Mouse (Mus musculus): Measurements from ENCODE around the gene Slc22a26. TPM values are rescaled to one million over a fixed set of nuclear protein-coding genes. Genes with fewer than 3 reads are reported as not detected.
"Not testable (repeated sequence)": the region's sequence is repeated elsewhere in the genome, so short reads cannot be mapped to it uniquely, and the experiment has no call there.

Gene Slc22a26
- not detected in 2 replicates for polyA plus RNA-seq (2014; fragmentation: Nextera tagmentation; extraction: Ambion mirVana)

GRCm38 (mm10) chr19:7802571-7802970, at the start of gene Slc22a26:
TSS of gene Slc22a26 (minus strand) at chr19:7802667.
- WGBS = 73% methylated on average over 1 of the region's 1 CpGs
- Histone ChIP-seq H3K4me3 (ENCODE audit: low read depth, low read length) (no peak within 1 kb of the TSS), H3K27ac (ENCODE audit: low read depth, low read length) (no peak within 1 kb of the TSS), H3K4me1 (replicated peaks; ENCODE audit: control insufficient read depth, insufficient read depth, low read length) (no peaks in the 10 kb centered on the region), H3K9me3 (ENCODE audit: control insufficient read depth, low read length) (no peaks in the 10 kb centered on the region), H3K4me2 (no peak within 1 kb of the TSS), H3K9ac (ENCODE audit: low read depth, low read length) (no peak within 1 kb of the TSS), H3K27me3 (replicated peaks; ENCODE audit: control insufficient read depth, insufficient read depth, low read length) (no peaks in the 10 kb centered on the region), H3K36me3 (ENCODE audit: control insufficient read depth, insufficient read depth, low read length) (no peaks in the 10 kb centered on the region)
- no peak for DNase-seq (ENCODE audit: low spot score)
- no peak for ATAC-seq (replicated peaks; ENCODE audit: low FRiP score)

GRCm38 (mm10) chr19:7829851-7830250, 27.4 kb upstream of the Slc22a26 start:
- DNase-seq (ENCODE audit: low spot score) = no peak
- Histone ChIP-seq H3K4me2 (no peak overlapping the region), H3K4me3 (ENCODE audit: low read depth, low read length) (no peak overlapping the region), H3K27me3 (replicated peaks; ENCODE audit: control insufficient read depth, insufficient read depth, low read length) (no peaks in the 10 kb centered on the region), H3K36me3 (ENCODE audit: control insufficient read depth, insufficient read depth, low read length) (no peaks in the 10 kb centered on the region), H3K9me3 (ENCODE audit: control insufficient read depth, low read length) (no peaks in the 10 kb centered on the region), H3K9ac (ENCODE audit: low read depth, low read length) (no peak overlapping the region), H3K4me1 (replicated peaks; ENCODE audit: control insufficient read depth, insufficient read depth, low read length) (no peaks in the 10 kb centered on the region), H3K27ac (ENCODE audit: low read depth, low read length) (no peak overlapping the region)
- no peak for ATAC-seq (replicated peaks; ENCODE audit: low FRiP score)
- 65% methylated on average over 2 of the region's 2 CpGs for WGBS

GRCm38 (mm10) chr19:7790571-7790970, 11.9 kb downstream of the Slc22a26 start:
- Histone ChIP-seq H3K9me3 (ENCODE audit: control insufficient read depth, low read length) (no peaks in the 10 kb centered on the region), H3K4me3 (ENCODE audit: low read depth, low read length) (no peak overlapping the region), H3K36me3 (ENCODE audit: control insufficient read depth, insufficient read depth, low read length) (no peaks in the 10 kb centered on the region), H3K27ac (ENCODE audit: low read depth, low read length) (no peak overlapping the region), H3K4me1 (replicated peaks; ENCODE audit: control insufficient read depth, insufficient read depth, low read length) (no peaks in the 10 kb centered on the region), H3K27me3 (replicated peaks; ENCODE audit: control insufficient read depth, insufficient read depth, low read length) (no peaks in the 10 kb centered on the region), H3K9ac (ENCODE audit: low read depth, low read length) (no peak overlapping the region), H3K4me2 (no peak overlapping the region)
- WGBS = 74% methylated on average over 1 of the region's 1 CpGs
- no peak for ATAC-seq (replicated peaks; ENCODE audit: low FRiP score)
- no peak for DNase-seq (ENCODE audit: low spot score)

GRCm38 (mm10) chr19:7775306-7775705, 27.2 kb downstream of the Slc22a26 start:
- no peak for DNase-seq (ENCODE audit: low spot score)
- no peaks in the 10 kb centered on the region for H3K9me3 ChIP-seq (ENCODE audit: control insufficient read depth, low read length)
- no peaks in the 10 kb centered on the region for H3K4me1 ChIP-seq (replicated peaks; ENCODE audit: control insufficient read depth, insufficient read depth, low read length)
- H3K27me3 ChIP-seq (replicated peaks; ENCODE audit: control insufficient read depth, insufficient read depth, low read length) = no peaks in the 10 kb centered on the region
- WGBS = 66% methylated on average over 4 of the region's 4 CpGs
- H3K9ac ChIP-seq (ENCODE audit: low read depth, low read length) = no peak overlapping the region
- H3K36me3 ChIP-seq (ENCODE audit: control insufficient read depth, insufficient read depth, low read length) = no peaks in the 10 kb centered on the region
- no peak for ATAC-seq (replicated peaks; ENCODE audit: low FRiP score)
- no peak overlapping the region for H3K4me3 ChIP-seq (ENCODE audit: low read depth, low read length)
- no peak overlapping the region for H3K4me2 ChIP-seq
- H3K27ac ChIP-seq (ENCODE audit: low read depth, low read length) = no peak overlapping the region

- H3K27ac ChIP-seq (ENCODE audit: low read depth, low read length) = no peak overlapping the region
- no peak overlapping the region for H3K4me3 ChIP-seq (ENCODE audit: low read depth, low read length)
- WGBS = 80% methylated on average over 2 of the region's 2 CpGs
- no peak overlapping the region for H3K9ac ChIP-seq (ENCODE audit: low read depth, low read length)
- H3K4me2 ChIP-seq = no peak overlapping the region
- no peaks in the 10 kb centered on the region for H3K9me3 ChIP-seq (ENCODE audit: control insufficient read depth, low read length)
- H3K4me1 ChIP-seq (replicated peaks; ENCODE audit: control insufficient read depth, insufficient read depth, low read length) = no peaks in the 10 kb centered on the region
- DNase-seq (ENCODE audit: low spot score) (no peak), ATAC-seq (replicated peaks; ENCODE audit: low FRiP score) (no peak)
- no peaks in the 10 kb centered on the region for H3K27me3 ChIP-seq (replicated peaks; ENCODE audit: control insufficient read depth, insufficient read depth, low read length)
- no peaks in the 10 kb centered on the region for H3K36me3 ChIP-seq (ENCODE audit: control insufficient read depth, insufficient read depth, low read length)
Measured at GRCm38 (mm10) chr19:7766124-7766523, 36.3 kb downstream of the Slc22a26 start.

- H3K27me3 ChIP-seq (replicated peaks; ENCODE audit: control insufficient read depth, insufficient read depth, low read length) = no peaks in the 10 kb centered on the region
- DNase-seq (ENCODE audit: low spot score) (no peak), ATAC-seq (replicated peaks; ENCODE audit: low FRiP score) (no peak)
- WGBS = 76% methylated on average over 3 of the region's 3 CpGs
- H3K4me3 ChIP-seq (ENCODE audit: low read depth, low read length) = no peak overlapping the region
- no peak overlapping the region for H3K27ac ChIP-seq (ENCODE audit: low read depth, low read length)
- H3K9ac ChIP-seq (ENCODE audit: low read depth, low read length) = no peak overlapping the region
- no peak overlapping the region for H3K4me2 ChIP-seq
- no peaks in the 10 kb centered on the region for H3K4me1 ChIP-seq (replicated peaks; ENCODE audit: control insufficient read depth, insufficient read depth, low read length)
- no peaks in the 10 kb centered on the region for H3K9me3 ChIP-seq (ENCODE audit: control insufficient read depth, low read length)
- H3K36me3 ChIP-seq (ENCODE audit: control insufficient read depth, insufficient read depth, low read length) = no peaks in the 10 kb centered on the region
Measured at GRCm38 (mm10) chr19:7765599-7765998, 36.9 kb downstream of the Slc22a26 start.

GRCm38 (mm10) chr19:7753371-7753770, 49.1 kb downstream of the Slc22a26 start:
- H3K4me2 ChIP-seq; H3K9me3 ChIP-seq (ENCODE audit: control insufficient read depth, low read length); H3K4me3 ChIP-seq (ENCODE audit: low read depth, low read length); H3K27me3 ChIP-seq (replicated peaks; ENCODE audit: control insufficient read depth, insufficient read depth, low read length); H3K9ac ChIP-seq (ENCODE audit: low read depth, low read length); H3K27ac ChIP-seq (ENCODE audit: low read depth, low read length); DNase-seq (ENCODE audit: low spot score); H3K4me1 ChIP-seq (replicated peaks; ENCODE audit: control insufficient read depth, insufficient read depth, low read length); ATAC-seq (replicated peaks; ENCODE audit: low FRiP score); H3K36me3 ChIP-seq (ENCODE audit: control insufficient read depth, insufficient read depth, low read length): not testable (repeated sequence)
- WGBS = 60% methylated on average over 13 of the region's 13 CpGs

Other genes starting within 250 kb of the Slc22a26 start
- gene Pla2g16, start 245.2 kb downstream of the Slc22a26 start, polyA plus RNA-seq (2014; fragmentation: Nextera tagmentation; extraction: Ambion mirVana) = 16.0 TPM in 2 replicates
- not detected in 2 replicates for gene Lgals12, start 195.5 kb downstream of the Slc22a26 start, polyA plus RNA-seq (2014; fragmentation: Nextera tagmentation; extraction: Ambion mirVana)
- gene Hrasls5, start 190.1 kb downstream of the Slc22a26 start, polyA plus RNA-seq (2014; fragmentation: Nextera tagmentation; extraction: Ambion mirVana) = not detected in 2 replicates
- not detected in 2 replicates for gene Slc22a19, start 91.4 kb downstream of the Slc22a26 start, polyA plus RNA-seq (2014; fragmentation: Nextera tagmentation; extraction: Ambion mirVana)
- not detected in 2 replicates for gene Slc22a27, start 163.4 kb upstream of the Slc22a26 start, polyA plus RNA-seq (2014; fragmentation: Nextera tagmentation; extraction: Ambion mirVana)

Measured in liver, embryonic 11.5 days (tissue).